Mouse (Mus musculus) adrenal gland, postnatal 10 days (tissue): ENCODE measurements around the gene Pgpep1. TPM values are rescaled to one million over a fixed set of nuclear protein-coding genes. Genes with fewer than 3 reads are reported as not detected.

Experiments
- DNase-seq: peaks from one replicate; pipeline ENCODE4 v3.0.0; 2021; ENCODE audit warnings: mixed read lengths
- total RNA-seq, 2 experiments: library from RNA; stranded (reverse); gene quantifications; 2 replicates each; pipeline ENCODE4 v1.2.3; 2021

The Pgpep1 gene
- total RNA-seq, 2 experiments from 2014 or later, result 65.7 to 80.6 TPM

DNA sequence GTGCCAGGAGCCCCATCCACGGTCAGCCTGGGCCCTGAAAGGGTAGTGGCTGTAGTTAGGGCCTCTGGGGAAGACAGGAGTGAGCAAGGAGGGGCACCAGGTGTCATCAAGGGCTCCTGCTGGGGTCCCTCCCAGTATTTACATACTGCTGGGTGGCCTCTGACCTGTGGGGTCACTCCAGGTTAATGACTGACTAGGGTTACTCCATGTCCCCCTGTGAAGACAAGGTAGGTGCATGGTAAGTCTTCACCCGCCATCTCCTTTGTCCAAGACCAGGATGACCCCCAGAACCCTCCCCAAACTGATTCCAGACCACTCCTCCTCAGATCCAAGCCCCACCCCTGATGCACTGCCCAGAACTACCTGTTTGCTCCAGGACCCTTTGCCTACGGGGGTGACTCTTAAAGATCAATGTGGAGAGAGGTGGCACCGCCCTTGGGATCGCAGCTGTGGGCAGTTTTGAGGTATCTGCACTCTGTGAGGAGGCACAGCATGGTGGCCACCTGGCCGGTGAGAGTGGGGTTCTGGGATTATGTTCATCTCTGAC is 27.8 kb downstream of the Pgpep1 start, which contains the start of gene Gdf15:
Gdf15 (minus strand) TSS at position 111 of the 547 bp plus-strand sequence.
- no peak for DNase-seq

DNA sequence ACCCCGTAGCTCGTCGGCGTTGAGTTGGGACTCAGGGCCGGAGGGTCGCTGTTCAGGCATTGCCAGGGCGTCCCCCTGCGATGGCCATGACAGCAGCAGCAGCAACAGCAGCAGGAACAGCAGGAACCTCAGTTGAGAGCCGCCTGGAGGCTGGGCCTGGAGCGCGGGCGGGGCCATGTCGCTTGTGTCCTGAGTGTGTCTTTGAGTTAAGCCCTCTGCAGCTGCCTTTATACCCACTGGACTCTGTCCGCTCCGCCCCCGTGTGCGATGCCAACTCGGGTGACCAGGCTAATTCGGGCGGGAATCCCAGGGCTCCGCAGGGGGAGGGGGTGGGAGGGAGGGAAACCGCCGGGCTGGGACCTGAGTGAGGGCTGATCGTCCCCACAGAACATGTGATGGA is 28.8 kb downstream of the Pgpep1 start:
- DNase-seq, result peak; percentile 70

DNA sequence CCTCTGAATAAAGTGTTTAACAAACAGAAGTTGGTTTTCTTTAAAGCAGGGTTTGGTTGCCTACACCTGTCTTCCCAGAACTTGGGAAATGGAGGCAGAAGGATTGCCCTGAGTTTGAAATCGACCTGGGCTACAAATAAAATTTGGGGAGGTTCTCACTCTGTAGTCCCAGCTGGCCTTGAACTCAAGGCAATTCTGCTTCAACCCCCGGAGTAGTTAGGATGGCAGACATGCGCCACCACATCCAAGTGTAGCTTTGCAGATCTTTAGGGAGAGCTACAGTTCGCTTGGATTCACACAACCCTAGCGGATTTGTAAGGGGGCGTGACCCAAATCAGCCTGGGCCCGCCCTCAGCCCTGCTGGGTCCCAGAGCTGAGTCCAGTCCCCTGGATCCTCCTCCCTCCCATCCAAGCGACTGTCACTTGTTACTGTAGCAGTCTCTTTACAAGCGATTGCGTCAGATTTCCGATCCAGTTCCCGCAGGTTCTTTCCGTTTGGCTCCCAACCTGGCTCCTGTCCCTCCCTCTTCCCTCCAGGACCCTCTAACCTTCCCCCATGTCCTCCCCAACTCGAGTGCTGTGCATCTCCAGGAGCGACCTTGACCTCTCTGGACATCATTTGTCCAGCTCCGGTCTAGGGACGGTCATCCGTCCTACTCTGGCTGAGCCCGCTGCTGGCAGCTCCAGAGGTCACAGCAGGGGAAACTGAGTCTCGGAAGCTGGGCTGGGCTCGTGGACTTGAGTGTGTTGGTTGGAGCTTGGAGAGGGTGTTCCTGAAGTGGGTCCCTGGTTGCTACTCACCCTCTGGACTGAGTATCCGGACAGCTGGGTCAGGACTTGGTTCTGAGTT is 29.4 kb downstream of the Pgpep1 start:
- peak; percentile 84 for DNase-seq

DNA sequence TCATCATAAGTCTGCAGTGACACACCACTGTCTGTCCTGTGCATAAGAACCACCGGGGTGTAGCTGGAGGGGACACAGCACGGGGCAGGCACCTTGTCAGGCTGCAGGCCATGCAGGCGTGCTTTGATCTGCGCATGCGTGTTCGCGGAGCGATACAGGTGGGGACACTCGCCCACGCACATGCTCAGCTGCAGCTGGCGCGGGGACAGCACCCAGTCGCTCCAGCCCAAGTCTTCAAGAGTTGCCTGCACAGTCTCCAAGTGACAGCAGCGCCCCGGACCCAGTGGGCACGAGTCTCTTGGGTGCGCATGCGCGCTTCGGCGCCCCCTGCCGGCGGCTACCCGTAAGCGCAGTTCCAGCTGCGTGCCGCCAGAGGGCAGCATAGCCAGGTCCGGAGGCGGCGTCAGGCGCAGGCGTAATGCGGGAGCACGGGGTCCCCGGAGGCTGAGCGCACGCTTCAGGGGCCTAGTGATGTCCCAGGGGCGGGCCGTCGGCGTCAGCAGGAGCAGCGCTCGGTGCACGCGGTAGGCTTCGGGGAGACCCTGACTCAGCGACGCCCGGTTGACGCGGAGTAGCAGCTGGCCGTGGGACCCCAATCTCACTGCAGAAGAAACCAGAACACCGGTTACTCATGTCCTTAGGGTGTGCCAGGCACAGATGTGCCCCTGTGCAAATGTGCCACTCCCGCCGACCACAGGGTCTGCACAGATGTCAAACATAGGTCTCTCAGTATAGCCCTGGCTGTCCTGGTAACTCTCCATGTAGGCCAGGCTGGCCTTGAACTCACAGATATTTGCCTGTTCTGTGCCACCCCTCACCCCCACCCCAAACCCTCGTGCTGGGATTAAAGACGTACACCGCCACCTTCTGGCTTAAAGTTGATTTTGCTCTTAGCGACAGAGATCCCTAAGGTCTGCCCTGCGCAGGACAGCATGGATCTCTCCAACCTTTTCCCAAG is 30.3 kb downstream of the Pgpep1 start:
- peak; percentile 90 for DNase-seq

- DNase-seq, result no peak
These were observed 31.1 kb downstream of the Pgpep1 start for GRCm38 (mm10) chr8:70628986-70629490.

DNA sequence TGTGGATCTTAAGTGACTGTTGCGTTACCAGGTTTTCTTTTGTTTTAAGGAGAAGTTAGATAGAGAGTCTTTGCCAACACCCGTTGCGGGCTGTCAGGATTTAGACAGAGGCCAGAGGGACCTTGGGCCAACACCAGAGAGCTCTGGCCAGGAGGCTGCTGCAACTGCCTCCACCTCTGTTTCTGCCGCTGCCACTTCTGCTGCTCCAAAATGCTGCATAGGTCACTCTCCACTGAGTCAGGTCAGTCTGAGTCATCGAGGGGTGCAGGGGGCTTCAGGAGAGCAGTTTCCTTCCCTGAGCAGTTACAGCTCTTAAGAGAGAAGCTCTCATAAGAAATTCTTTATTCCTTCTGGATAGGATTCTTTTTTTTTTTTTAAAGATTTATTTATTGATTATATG is 33.1 kb downstream of the Pgpep1 start:
- DNase-seq, result no peak

- peak; percentile 72 for DNase-seq
These were observed 35.1 kb downstream of the Pgpep1 start for GRCm38 (mm10) chr8:70625104-70625503.

DNA sequence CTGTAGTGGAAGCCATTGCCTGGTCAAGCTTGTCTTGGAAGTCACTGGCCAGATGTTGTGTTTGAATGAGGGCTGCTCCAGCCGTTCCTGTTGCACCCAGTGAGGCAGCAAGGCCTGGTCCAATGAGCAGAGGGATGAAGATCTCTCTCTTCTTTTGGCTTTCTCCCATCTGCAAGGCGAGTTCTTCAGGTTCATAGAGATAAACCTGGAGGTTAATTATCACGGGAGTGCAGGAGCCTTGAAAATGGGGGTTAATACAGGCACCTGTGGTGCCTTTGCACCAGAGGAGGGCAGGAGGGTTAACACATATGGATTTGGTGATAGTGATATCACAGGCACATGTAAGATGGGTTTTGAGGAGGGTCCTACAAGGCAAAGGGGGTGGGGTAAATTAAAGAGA is 38.0 kb downstream of the Pgpep1 start:
- DNase-seq, result no peak

- DNase-seq, result peak; percentile 59
These were observed 41.3 kb downstream of the Pgpep1 start for GRCm38 (mm10) chr8:70618888-70619334.

GRCm38 (mm10) chr8:70617985-70618384 is 42.2 kb downstream of the Pgpep1 start:
- no peak for DNase-seq

GRCm38 (mm10) chr8:70616645-70617044 is 43.5 kb downstream of the Pgpep1 start:
- DNase-seq, result peak; percentile 9

GRCm38 (mm10) chr8:70615894-70616293 is 44.3 kb downstream of the Pgpep1 start, which contains the start of gene Lrrc25:
Gene Lrrc25, plus strand, starts transcription at chr8:70616155.
- no peak for DNase-seq

DNA sequence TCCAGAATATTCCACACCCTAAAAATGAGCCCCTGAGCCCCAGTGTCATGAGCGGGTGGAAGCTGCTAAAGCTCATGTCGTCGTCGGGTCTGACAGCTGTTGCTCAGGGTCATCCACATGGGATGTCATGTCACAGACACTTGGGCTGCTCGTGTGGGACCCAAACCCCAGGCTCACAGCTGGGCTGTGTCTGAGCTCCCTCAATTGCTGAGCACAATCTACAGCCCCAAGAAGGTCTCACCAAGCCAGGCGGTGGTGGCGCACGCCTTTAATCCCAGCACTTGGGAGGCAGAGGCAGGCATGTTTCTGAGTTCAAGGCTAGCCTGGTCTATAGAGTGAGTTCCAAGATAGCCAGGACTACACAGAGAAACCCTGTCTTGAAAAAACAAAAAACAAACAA is 44.9 kb downstream of the Pgpep1 start:
- no peak for DNase-seq

- DNase-seq, result no peak
These were observed 45.7 kb downstream of the Pgpep1 start for GRCm38 (mm10) chr8:70614469-70614868.

GRCm38 (mm10) chr8:70613763-70614162 is 46.4 kb downstream of the Pgpep1 start:
- no peak for DNase-seq

DNA sequence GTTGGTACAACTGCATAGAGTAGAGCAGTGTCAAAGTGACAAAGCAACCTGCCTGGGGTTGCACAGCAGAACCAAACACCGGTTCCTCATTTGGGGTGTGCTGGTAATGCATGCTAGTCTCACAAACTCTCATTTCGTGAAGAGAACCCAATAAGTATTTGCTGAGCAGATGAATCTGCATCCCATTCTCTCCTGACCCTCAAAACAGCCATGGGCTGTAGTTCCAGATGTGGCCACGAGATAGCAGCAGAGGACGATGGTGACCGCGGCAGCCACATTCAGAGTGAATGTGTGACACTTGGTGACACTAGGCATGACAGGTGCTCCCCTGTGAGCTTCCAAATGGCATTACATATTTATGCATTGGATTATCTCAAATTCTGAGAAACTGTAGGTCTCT is 48.3 kb downstream of the Pgpep1 start:
- DNase-seq, result peak; percentile 93

- DNase-seq, result peak; percentile 95
These were observed 49.1 kb downstream of the Pgpep1 start for GRCm38 (mm10) chr8:70610796-70611771.

DNA sequence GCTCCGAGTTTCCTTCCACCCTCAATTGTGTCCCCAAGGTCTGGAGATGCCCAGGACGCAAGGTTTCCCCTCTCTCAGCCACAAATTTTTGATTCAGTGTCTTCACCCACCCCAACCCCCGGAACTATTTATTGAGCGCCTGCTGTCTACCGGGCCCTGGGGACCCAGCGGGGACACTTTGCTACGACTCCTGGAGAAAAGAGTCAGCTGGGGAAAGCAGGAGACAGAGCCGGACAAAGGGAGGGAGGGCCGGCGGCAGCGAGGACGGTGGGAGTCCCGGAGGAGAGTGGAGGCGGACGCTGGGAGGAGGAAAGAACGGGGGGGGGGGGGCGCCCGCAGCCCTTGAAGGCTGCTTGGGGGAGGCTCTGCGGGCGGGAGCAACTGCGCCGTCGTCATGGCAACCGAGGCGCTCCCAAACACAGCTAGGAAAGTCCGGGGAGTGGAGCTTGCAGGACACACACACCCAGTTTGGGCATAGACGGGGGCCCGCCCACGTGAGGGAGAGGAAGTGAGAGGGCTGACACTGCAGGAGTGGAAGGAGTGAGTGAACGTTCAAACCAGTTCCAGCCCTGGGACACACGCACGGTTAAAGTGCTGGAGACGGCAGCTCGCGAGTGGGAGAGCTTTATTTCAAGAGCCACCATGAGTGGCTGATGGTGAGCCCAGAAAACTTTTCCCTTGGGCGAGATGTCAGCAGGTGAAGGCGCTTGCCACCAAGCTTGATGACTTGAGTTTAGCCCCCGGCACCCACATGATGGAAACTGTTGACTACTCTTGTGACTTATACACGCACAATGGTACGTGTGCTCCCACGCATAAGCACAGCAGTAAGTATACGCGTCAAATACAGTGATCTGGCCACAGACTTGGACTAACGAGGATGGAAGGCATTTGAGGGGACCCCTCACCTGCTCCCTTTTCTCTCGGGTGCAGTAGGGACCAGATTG is 50.1 kb downstream of the Pgpep1 start:
- peak; percentile 89 for DNase-seq

- peak; percentile 92 for DNase-seq
These were observed 50.8 kb downstream of the Pgpep1 start for GRCm38 (mm10) chr8:70609368-70609848.
